Mouse (Mus musculus) liver, embryonic 11.5 days (tissue): Measurements from ENCODE around the gene Pacsin1. TPM values are rescaled to one million over a fixed set of nuclear protein-coding genes. Genes with fewer than 3 reads are reported as not detected.
A peak's percentile ranks its signal among the peaks of the same experiment; 100 is the strongest.

Source experiments
- ATAC-seq: fragments of 200-750 bp; cut with Nextera tagmentation; replicated peaks from 2 replicates; pipeline ENCODE4 v1.8.0; 2017; ENCODE audit warnings: moderate number of reproducible peaks, mild to moderate bottlenecking, moderate TSS enrichment, moderate library complexity; ENCODE audit not compliant: low FRiP score
- DNase-seq: peaks from one replicate; pipeline ENCODE4 v3.0.0-alpha.2; 2017; ENCODE audit warnings: low spot score
- H3K27ac ChIP-seq: fragments of 300-500 bp; sonication (generic); 2 replicates; pipeline ENCODE4 v1.5.1; 2014; ENCODE audit warnings: mild to moderate bottlenecking, low read depth, low read length, control low read depth
- H3K27me3 ChIP-seq: fragments of 300-500 bp; sonication (generic); replicated peaks from 2 replicates; pipeline ENCODE4 v1.6.1; 2014; ENCODE audit warnings: low read length, mixed read lengths; ENCODE audit not compliant: control insufficient read depth, insufficient read depth
- H3K36me3 ChIP-seq: fragments of 300-500 bp; sonication (generic); 2 replicates; pipeline ENCODE4 v1.6.1; 2014; ENCODE audit warnings: mild to moderate bottlenecking, low read length, moderate library complexity, mixed read lengths; ENCODE audit not compliant: control insufficient read depth, insufficient read depth
- H3K4me1 ChIP-seq: fragments of 300-500 bp; sonication (generic); replicated peaks from 2 replicates; pipeline ENCODE4 v1.6.1; 2014; ENCODE audit warnings: low read length, mixed read lengths; ENCODE audit not compliant: control insufficient read depth, insufficient read depth
- H3K4me2 ChIP-seq: fragments of 300-500 bp; sonication (generic); 2 replicates; pipeline ENCODE4 v1.6.1; 2014; ENCODE audit warnings: mild to moderate bottlenecking, control low read depth, moderate library complexity
- H3K4me3 ChIP-seq: fragments of 300-500 bp; sonication (generic); 2 replicates; pipeline ENCODE4 v1.5.1; 2014; ENCODE audit warnings: low read depth, low read length, control low read depth
- H3K9ac ChIP-seq: fragments of 300-500 bp; sonication (generic); 2 replicates; pipeline ENCODE4 v1.6.1; 2014; ENCODE audit warnings: low read depth, low read length, control low read depth
- H3K9me3 ChIP-seq: fragments of 300-500 bp; sonication (generic); 2 replicates; pipeline ENCODE4 v1.6.1; 2016; ENCODE audit warnings: low read length, inconsistent platforms, mixed read lengths; ENCODE audit not compliant: control insufficient read depth
- WGBS: fragments of 180-500 bp; shearing (Covaris S2); extraction: QIAGEN DNeasy Blood & Tissue Kit; methylation state at CpG from one replicate; pipeline ENCODE4 v1.1.7; 2014; 5-methylcytosine and 5-hydroxymethylcytosine counted together
- polyA plus RNA-seq: library from polyadenylated mRNA; unstranded; fragments of >200 nt; fragmentation: Nextera tagmentation; extraction: Ambion mirVana; gene quantifications from 2 replicates; pipeline ENCODE4 v1.2.1, GENCODE M21; 2014

Pacsin1 gene
- polyA plus RNA-seq, result 0.71 and 0.75 TPM in 2 replicates

DNA sequence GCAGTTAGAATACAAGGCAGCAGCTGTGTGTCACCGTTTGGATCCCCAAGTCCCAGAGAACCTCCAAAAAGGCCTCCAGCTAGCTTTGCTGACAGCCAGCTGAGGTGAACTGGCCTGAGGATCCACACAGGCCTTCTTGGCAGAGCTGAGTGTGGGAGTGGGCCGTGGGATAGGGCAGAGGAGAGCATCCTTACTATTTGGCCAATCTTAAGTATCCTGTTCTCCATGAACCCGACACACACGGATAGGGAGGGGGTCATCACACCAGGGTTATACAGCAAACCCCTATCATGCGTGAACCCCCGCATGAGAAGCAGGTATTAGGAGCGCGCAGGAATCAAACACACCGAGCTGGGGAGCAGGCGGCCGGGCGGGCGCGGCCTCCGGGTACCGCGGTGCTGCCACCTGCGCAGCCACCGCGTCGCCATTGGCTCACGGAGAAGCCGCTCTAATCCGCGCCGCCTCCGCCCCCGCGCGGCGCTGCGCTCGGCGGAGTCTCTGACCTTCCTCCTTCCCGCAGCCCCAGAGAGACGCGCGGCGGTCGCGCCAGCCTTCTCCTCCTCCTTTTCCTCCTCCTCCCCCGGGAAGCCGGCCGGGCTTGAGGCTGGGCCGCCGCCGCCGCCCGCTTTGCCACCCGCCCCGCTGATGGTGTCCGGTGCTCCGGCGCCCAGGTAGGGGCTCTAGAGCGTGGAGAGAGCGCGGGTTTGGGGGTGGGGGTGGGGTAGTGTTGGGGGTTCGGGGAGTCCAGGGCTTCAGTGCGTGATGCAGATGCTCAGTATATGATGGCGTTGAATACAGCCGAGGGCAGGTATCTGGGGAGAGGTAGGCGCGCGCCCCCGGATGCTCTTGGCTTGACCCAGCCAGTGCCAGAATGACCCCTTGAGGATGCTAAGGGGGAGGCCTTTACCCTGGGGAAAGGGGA lies at the start of gene Pacsin1:
Gene Pacsin1, plus strand, starts transcription at position 421 of the 922 bp plus-strand sequence.
- Histone ChIP-seq H3K4me2 (peak within 1 kb of the TSS; percentile 67), H3K27ac (no peak within 1 kb of the TSS), H3K4me1 (peaks cover 16% of the 10 kb centered on the region), H3K27me3 (peaks cover 45% of the 10 kb centered on the region), H3K36me3 (no peaks in the 10 kb centered on the region), H3K9me3 (no peaks in the 10 kb centered on the region), H3K4me3 (peak within 1 kb of the TSS; percentile 41), H3K9ac (no peak within 1 kb of the TSS)
- WGBS, result 4% methylated on average over 63 of the region's 65 CpGs
- ATAC-seq (no peak), DNase-seq (no peak)

GRCm38 (mm10) chr17:27609576-27609975 lies 45.7 kb upstream of the Pacsin1 start:
- Histone ChIP-seq H3K4me1 (peaks cover 43% of the 10 kb centered on the region), H3K9me3 (no peaks in the 10 kb centered on the region), H3K4me3 (no peak overlapping the region), H3K27me3 (no peaks in the 10 kb centered on the region), H3K36me3 (no peaks in the 10 kb centered on the region; the same call in 1 of the 2 replicates), H3K27ac (no peak overlapping the region), H3K9ac (no peak overlapping the region), H3K4me2 (no peak overlapping the region)
- DNase-seq (no peak), ATAC-seq (no peak)
- 87% methylated on average over 7 of the region's 7 CpGs for WGBS

DNA sequence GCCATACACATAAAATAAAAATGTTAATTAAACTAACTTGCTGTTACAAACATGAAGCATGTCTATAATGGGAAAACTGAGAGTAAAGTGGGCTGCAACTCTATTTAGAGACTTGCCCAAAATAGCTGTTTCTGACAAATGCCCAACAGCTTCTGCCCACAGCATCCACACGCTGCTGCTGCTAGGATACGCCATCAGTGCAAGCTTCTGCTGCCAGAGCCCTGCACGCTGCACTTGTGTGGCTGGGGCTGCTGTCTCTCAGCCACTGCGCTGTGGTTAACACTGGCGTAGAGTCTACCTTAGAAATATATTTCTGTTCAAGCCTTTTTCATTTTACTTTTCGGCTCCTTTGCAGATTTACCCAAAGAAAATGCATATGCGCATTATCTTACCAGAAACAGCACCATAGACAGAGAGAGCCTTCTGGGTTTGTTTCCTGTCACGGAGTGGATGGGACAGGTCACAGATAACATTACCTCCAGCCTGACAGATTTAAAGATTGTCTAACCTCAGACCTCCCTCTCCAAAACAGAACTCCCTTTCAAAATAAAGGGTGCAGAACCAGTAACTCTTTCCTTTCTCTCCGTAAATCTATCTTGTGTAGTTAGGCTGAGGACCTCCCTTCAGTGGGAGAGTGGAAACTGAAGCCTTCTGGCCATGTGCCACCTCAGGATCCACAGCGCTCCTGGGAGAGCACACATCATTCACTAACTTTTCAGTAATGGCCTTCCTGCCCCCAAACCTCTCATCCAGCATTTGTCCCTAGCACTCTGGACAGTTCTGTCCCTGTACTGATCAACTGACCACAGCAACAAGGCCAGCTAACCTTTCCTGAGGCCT lies 44.4 kb upstream of the Pacsin1 start:
- Histone ChIP-seq H3K36me3 (no peaks in the 10 kb centered on the region; the same call in 1 of the 2 replicates), H3K27me3 (no peaks in the 10 kb centered on the region), H3K27ac (0 out of 2 replicates have a peak overlapping the region, but pooled peaks have one; percentile 5), H3K9ac (no peak overlapping the region), H3K4me3 (no peak overlapping the region), H3K4me1 (peaks cover 35% of the 10 kb centered on the region), H3K9me3 (no peaks in the 10 kb centered on the region), H3K4me2 (no peak overlapping the region)
- DNase-seq, result no peak
- no peak for ATAC-seq
- 58% methylated on average over 10 of the region's 10 CpGs for WGBS

- ATAC-seq (peak; percentile 65; the same call in 1 of the 2 replicates), DNase-seq (no peak)
- Histone ChIP-seq H3K4me1 (peaks cover 31% of the 10 kb centered on the region), H3K4me2 (no peak overlapping the region), H3K4me3 (no peak overlapping the region), H3K27me3 (no peaks in the 10 kb centered on the region), H3K36me3 (no peaks in the 10 kb centered on the region; the same call in 1 of the 2 replicates), H3K9ac (no peak overlapping the region), H3K9me3 (no peaks in the 10 kb centered on the region), H3K27ac (0 out of 2 replicates have a peak overlapping the region, but pooled peaks have one; percentile 5)
- WGBS, result 47% methylated on average over 3 of the region's 3 CpGs
These were observed 43.8 kb upstream of the Pacsin1 start for GRCm38 (mm10) chr17:27611519-27611884.

DNA sequence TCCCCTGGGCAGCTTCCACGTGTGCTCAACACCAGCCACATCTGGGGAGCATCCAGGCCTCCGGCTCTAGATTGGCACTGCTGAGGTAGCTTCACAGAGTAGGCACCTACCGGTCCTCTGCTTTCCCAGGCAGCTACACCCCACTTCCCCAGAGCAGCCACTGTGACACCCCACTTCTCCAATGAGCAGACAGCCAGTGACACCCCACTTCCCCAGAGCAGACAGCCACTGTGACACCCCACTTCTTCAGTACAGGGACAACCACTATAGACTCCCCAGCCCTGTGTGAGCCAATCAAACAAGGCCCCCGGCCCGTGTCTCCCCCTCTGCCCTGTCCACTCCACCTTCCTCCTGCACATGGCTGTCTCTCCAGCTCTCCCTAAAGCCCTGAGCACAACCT lies 43.3 kb upstream of the Pacsin1 start:
- Histone ChIP-seq H3K27ac (no peak overlapping the region; the same call in 1 of the 2 replicates), H3K36me3 (peaks cover under 1% of the 10 kb centered on the region; the same call in 1 of the 2 replicates), H3K4me1 (peaks cover 31% of the 10 kb centered on the region), H3K9me3 (no peaks in the 10 kb centered on the region), H3K4me3 (no peak overlapping the region), H3K27me3 (no peaks in the 10 kb centered on the region), H3K4me2 (no peak overlapping the region), H3K9ac (no peak overlapping the region)
- DNase-seq (no peak), ATAC-seq (no peak)
- 60% methylated on average over 5 of the region's 5 CpGs for WGBS

DNA sequence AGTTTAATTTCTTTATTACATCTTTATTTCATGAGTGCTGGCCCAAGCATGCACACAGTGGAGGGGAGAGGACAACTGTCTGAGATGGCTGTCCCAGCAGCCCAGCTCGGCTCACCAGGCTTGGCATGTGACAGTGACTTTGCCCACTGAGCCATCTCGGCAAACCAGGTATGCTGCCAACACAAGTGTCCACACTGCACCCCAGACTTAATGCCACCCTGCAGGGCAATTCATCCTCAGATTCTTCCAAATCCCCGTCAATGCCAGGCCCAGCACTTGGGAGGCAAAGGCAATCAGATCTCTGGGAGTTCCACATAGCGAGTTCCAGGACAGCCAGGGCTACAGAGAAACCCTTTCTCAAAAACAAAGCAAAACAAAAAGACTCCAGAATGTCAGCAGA lies 42.3 kb upstream of the Pacsin1 start:
- Histone ChIP-seq H3K4me1 (peaks cover 28% of the 10 kb centered on the region), H3K9me3 (peaks cover 3% of the 10 kb centered on the region; the same call in 1 of the 2 replicates), H3K9ac (no peak overlapping the region), H3K36me3 (peaks cover 8% of the 10 kb centered on the region), H3K4me3 (no peak overlapping the region), H3K27me3 (no peaks in the 10 kb centered on the region), H3K4me2 (no peak overlapping the region), H3K27ac (no peak overlapping the region)
- WGBS, result 90% methylated on average over 4 of the region's 4 CpGs
- ATAC-seq, result no peak
- DNase-seq, result no peak

GRCm38 (mm10) chr17:27615388-27615787 lies 39.9 kb upstream of the Pacsin1 start:
- Histone ChIP-seq H3K27me3 (no peaks in the 10 kb centered on the region), H3K4me3 (no peak overlapping the region), H3K27ac (no peak overlapping the region), H3K36me3 (peaks cover 9% of the 10 kb centered on the region), H3K9me3 (peaks cover 3% of the 10 kb centered on the region; the same call in 1 of the 2 replicates), H3K4me2 (no peak overlapping the region), H3K9ac (no peak overlapping the region), H3K4me1 (peaks cover 23% of the 10 kb centered on the region)
- WGBS, result 65% methylated on average over 7 of the region's 7 CpGs
- no peak for DNase-seq
- no peak for ATAC-seq

- peaks cover 19% of the 10 kb centered on the region for H3K4me1 ChIP-seq
These were observed 34.1 kb upstream of the Pacsin1 start for GRCm38 (mm10) chr17:27621161-27621560.

More at GRCm38 (mm10) chr17:27621161-27621560, 34.1 kb upstream of the Pacsin1 start:
- DNase-seq (no peak), ATAC-seq (no peak)
- Histone ChIP-seq H3K9ac (peak overlapping the region; percentile 94; the same call in 1 of the 2 replicates), H3K4me3 (peak overlapping the region; percentile 95), H3K27me3 (no peaks in the 10 kb centered on the region), H3K9me3 (peaks cover 3% of the 10 kb centered on the region; the same call in 1 of the 2 replicates), H3K36me3 (peaks cover 9% of the 10 kb centered on the region), H3K27ac (no peak overlapping the region), H3K4me2 (peak overlapping the region; percentile 88)
- 59% methylated on average over 8 of the region's 8 CpGs for WGBS
